Mouse (Mus musculus) small intestine, adult 2 months (tissue): ENCODE results near the gene Cox19. TPM values are rescaled to one million over a fixed set of nuclear protein-coding genes. Genes with fewer than 3 reads are reported as not detected.

Source experiments
- H3K27ac ChIP-seq: fragments of 200-500 bp; 2 replicates; pipeline ENCODE4 v1.5.1; 2012; ENCODE audit warnings: low read depth, low read length, control low read depth, inconsistent platforms; ENCODE audit not compliant: insufficient read depth
- H3K27me3 ChIP-seq: fragments of 200-500 bp; 2 replicates; pipeline ENCODE4 v1.6.1; 2012; ENCODE audit warnings: mild to moderate bottlenecking, moderate library complexity, low read length, inconsistent platforms; ENCODE audit not compliant: control insufficient read depth, insufficient read depth
- H3K36me3 ChIP-seq: fragments of 200-500 bp; 2 replicates; pipeline ENCODE4 v1.6.1; 2012; ENCODE audit warnings: mild to moderate bottlenecking, low read length, control low read depth, inconsistent platforms; ENCODE audit not compliant: control insufficient read depth, insufficient read depth
- H3K4me1 ChIP-seq: fragments of 200-500 bp; 2 replicates; pipeline ENCODE4 v1.6.1; 2012; ENCODE audit warnings: low read length, inconsistent platforms, mixed read lengths; ENCODE audit not compliant: control insufficient read depth, insufficient read depth, insufficient read length
- H3K4me3 ChIP-seq: fragments of 200-500 bp; 2 replicates; pipeline ENCODE4 v1.5.1; 2012; ENCODE audit warnings: low read depth, mild to moderate bottlenecking, control low read depth, inconsistent platforms, low read length, moderate library complexity
- CTCF ChIP-seq: fragments of 200-500 bp; IDR thresholded peaks from 2 replicates; pipeline ENCODE4 v1.5.1; 2012; ENCODE audit warnings: low read depth, mild to moderate bottlenecking, control low read depth, inconsistent platforms, low read length, moderate library complexity, mixed read lengths; ENCODE audit not compliant: insufficient replicate concordance, insufficient read length; ENCODE audit errors: extremely low read depth
- POLR2A ChIP-seq: fragments of 200-500 bp; IDR thresholded peaks from 2 replicates; pipeline ENCODE4 v1.6.1; 2012; ENCODE audit warnings: low read depth, mild to moderate bottlenecking, control low read depth, inconsistent platforms, low read length, moderate library complexity
- WGBS: fragments of 180-500 bp; shearing (Covaris S2); methylation state at CpG from one replicate; pipeline ENCODE4 v1.1.7; 2018; 5-methylcytosine and 5-hydroxymethylcytosine counted together
- polyA plus RNA-seq: library from polyadenylated mRNA; depleted of rRNA; stranded (reverse); fragments of >200 nt; gene quantifications from 2 replicates; pipeline ENCODE4 v1.2.3, GENCODE M21; 2012

Gene Cox19
- polyA plus RNA-seq, 1 experiment = 104 TPM

DNA sequence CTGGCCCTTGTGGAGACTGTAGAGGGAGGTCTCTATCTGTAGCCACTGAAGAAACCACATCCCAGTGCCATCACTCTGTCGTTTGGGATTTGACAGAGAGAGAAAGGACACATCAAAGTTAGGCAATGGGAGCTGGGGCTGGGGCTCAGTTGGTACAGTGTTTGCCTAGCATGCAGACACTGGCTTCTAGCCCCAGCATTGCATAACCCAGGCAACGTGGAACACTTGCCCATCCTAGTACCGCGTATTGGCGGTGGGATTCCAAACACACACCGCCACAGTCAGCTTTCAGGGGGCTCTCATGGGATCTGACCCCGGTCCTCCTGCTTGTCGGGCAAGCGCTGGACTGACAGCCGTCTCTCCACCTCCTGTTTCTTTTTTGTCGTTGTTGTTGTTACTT, 15.3 kb upstream of the Cox19 start:
- WGBS = 77% methylated on average over 11 of the region's 11 CpGs

DNA sequence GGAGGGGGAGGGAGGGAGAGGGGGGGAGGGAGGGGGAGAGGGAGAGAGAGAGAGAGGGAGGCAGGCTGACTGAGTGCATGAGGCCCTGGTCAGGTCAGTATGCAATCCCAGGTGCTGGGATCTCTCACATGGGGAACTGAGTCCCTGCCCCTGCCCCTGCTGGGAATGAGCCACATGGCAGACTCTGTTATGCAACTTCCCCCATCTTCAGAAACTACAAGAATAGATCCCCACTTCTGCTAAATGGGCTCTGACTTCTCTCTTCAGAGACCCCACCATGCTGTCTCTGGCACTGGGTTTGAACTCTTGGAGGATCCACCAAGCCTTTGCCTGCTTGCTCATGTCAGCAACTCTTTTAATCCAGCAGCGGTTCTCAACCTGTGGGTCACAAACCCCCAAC, 14.6 kb upstream of the Cox19 start:
- H3K27me3 ChIP-seq = no peaks in the 10 kb centered on the region
- H3K4me1 ChIP-seq = peaks cover 3% of the 10 kb centered on the region; the same call in 1 of the 2 replicates
- no peak overlapping the region for H3K27ac ChIP-seq
- no peak overlapping the region for H3K4me3 ChIP-seq
- WGBS = 86% methylated on average over 1 of the region's 1 CpGs
- TF ChIP-seq CTCF (no peak), POLR2A (no peak)
- no peaks in the 10 kb centered on the region for H3K36me3 ChIP-seq

More for the DNA sequence above, 15.3 kb upstream of the Cox19 start:
- Histone ChIP-seq H3K4me3 (no peak overlapping the region), H3K4me1 (peaks cover 3% of the 10 kb centered on the region), H3K27me3 (no peaks in the 10 kb centered on the region), H3K27ac (no peak overlapping the region), H3K36me3 (no peaks in the 10 kb centered on the region)
- no peak for TF ChIP-seq CTCF
- TF ChIP-seq POLR2A = no peak

DNA sequence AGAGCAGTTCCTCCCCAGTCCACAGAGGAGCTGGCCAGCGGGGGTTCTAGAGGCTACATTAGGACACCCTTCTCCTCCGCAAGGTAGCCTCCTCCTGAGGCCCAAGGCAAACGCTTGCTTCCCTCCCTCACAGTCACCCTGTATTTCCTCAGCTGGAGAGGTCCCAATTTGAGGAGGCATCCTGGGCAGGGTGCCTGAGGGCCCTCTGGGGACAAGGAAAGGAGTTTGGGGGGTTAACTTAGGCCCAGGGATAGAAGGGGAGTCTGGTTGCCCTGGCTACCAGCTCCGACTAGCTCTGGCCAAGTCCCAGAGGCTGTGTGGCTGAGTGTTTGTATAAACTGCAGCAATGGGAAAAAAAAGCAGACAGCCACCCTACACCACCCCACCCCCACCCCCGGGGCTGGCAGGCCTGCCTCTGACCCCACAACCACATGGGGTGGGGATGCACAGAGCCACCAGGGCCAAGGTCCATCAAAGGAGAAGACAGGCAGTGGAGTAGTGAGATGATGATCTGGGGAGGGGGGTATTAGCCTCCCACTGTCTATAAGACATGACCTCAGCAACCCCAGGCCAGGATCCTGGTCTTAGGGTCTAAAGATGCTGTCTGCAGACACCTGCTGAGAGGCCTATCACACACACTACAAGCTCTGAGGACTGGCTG, 13.8 kb upstream of the Cox19 start:
- 62% methylated on average over 5 of the region's 5 CpGs for WGBS
- no peak for TF ChIP-seq CTCF
- TF ChIP-seq POLR2A = 0 out of 2 replicates have a peak, but pooled peaks have one; percentile 5
- Histone ChIP-seq H3K4me3 (no peak overlapping the region), H3K4me1 (peaks cover 3% of the 10 kb centered on the region; the same call in 1 of the 2 replicates), H3K27me3 (no peaks in the 10 kb centered on the region), H3K27ac (peak overlapping the region; percentile 64), H3K36me3 (no peaks in the 10 kb centered on the region)

DNA sequence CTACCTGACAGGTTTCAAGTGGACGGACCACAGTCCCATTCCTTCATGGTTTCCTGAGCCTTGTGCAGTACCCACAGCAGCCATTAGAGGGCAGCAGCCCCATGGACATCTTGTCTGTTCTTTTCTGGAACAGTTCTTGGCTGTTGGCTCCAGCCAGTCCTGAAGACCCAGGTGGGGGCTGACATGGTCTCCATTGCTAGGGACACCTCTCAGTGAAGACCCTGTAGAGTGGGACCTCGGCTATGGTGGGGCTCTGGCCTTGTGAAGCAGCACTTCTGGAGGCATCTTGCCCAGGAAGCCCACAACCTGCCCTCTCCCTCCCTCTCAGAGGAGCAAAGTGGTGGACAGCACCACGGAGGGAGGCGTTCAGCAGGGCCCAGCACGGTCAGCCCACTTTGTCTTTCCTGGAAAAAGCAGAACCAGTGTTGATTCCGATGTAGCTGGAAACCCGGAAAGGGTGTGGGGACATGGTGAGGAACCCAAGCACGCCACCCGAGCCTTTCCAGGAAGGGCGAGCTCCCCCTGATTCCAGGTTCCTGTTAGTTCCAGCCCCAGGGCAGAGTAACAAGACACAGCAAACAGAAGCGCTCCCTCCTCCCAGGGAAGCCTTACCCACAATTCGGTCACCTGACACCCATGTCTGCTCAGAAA, 13.2 kb upstream of the Cox19 start:
- H3K4me3 ChIP-seq = no peak overlapping the region
- H3K36me3 ChIP-seq = no peaks in the 10 kb centered on the region
- 29% methylated on average over 12 of the region's 12 CpGs for WGBS
- peak overlapping the region; percentile 64 for H3K27ac ChIP-seq
- TF ChIP-seq POLR2A = no peak
- TF ChIP-seq CTCF = peak; percentile 95; the same call in 1 of the 2 replicates
- peaks cover 3% of the 10 kb centered on the region; the same call in 1 of the 2 replicates for H3K4me1 ChIP-seq
- no peaks in the 10 kb centered on the region for H3K27me3 ChIP-seq

DNA sequence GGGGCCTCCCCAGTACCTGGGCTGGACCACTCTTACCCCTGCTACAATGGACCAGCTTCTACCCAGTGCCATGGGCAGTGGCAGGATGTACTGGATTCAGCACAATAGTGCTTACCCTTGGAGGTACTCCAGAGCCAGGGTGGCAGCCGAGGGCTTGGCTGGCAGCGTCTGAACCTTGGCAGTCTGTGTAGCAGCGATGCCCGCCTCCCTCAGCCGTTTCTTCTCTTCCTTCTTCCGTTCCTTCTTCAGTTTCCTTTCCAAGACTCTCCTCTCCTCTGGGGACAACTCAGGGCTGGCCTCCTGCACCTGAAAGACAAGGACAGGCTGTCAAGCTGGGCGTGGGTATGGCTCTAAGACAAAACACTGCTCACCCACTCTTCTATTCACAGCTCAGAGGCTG, 12.6 kb upstream of the Cox19 start:
- H3K27me3 ChIP-seq = no peaks in the 10 kb centered on the region
- TF ChIP-seq POLR2A (no peak), CTCF (no peak)
- H3K27ac ChIP-seq = no peak overlapping the region
- 34% methylated on average over 7 of the region's 7 CpGs for WGBS
- peaks cover 4% of the 10 kb centered on the region; the same call in 1 of the 2 replicates for H3K4me1 ChIP-seq
- H3K4me3 ChIP-seq = no peak overlapping the region
- H3K36me3 ChIP-seq = no peaks in the 10 kb centered on the region

DNA sequence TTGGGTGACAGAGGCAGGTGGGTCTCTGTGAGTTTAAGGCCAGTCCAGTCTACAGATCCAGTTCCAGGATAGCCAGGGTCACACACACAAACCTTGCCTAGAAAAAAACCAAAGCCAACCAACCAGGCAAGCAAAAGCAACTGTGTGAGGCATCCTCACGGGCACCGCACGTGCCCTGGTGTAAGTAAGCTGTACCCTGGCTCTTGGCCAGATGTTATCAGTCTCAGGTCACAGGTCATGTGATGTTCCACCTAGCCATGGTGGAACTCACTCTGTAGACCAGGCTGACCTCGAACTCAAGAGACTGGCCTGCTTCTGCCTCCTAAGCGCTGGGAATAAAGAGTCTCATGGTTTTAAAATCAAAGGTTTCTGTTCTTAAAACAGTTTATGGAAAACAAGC, 8.0 kb upstream of the Cox19 start:
- Histone ChIP-seq H3K36me3 (no peaks in the 10 kb centered on the region), H3K4me3 (no peak overlapping the region), H3K27me3 (no peaks in the 10 kb centered on the region), H3K4me1 (peaks cover 8% of the 10 kb centered on the region), H3K27ac (no peak overlapping the region)
- WGBS = 42% methylated on average over 5 of the region's 5 CpGs
- no peak for TF ChIP-seq CTCF
- TF ChIP-seq POLR2A = no peak

DNA sequence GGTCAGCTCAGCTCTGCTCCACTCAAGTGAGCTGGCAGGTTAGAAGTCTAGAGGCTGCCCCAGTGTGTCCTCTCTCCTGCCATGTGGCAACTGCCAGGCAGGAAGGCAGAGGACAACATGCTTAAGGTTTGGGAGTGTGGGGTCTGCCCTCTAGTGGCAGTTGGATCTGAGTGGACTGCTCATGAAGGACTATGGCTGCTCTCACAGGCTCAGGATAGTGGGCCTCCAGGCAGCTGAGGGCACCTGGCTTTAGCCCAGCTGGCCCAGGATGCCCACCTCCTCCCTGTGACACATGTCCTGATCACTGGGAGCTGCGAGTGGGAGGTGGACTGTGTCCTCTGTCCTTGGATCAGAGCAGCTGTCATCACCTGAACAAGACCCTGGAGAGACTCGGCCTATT, 7.4 kb upstream of the Cox19 start:
- H3K4me1 ChIP-seq = peaks cover 14% of the 10 kb centered on the region
- H3K4me3 ChIP-seq = no peak overlapping the region
- peak; percentile 56; the same call in 1 of the 2 replicates for TF ChIP-seq CTCF
- TF ChIP-seq POLR2A = no peak
- no peaks in the 10 kb centered on the region for H3K27me3 ChIP-seq
- 56% methylated on average over 2 of the region's 2 CpGs for WGBS
- H3K36me3 ChIP-seq = no peaks in the 10 kb centered on the region
- H3K27ac ChIP-seq = no peak overlapping the region
